In the genomic region with DNA sequence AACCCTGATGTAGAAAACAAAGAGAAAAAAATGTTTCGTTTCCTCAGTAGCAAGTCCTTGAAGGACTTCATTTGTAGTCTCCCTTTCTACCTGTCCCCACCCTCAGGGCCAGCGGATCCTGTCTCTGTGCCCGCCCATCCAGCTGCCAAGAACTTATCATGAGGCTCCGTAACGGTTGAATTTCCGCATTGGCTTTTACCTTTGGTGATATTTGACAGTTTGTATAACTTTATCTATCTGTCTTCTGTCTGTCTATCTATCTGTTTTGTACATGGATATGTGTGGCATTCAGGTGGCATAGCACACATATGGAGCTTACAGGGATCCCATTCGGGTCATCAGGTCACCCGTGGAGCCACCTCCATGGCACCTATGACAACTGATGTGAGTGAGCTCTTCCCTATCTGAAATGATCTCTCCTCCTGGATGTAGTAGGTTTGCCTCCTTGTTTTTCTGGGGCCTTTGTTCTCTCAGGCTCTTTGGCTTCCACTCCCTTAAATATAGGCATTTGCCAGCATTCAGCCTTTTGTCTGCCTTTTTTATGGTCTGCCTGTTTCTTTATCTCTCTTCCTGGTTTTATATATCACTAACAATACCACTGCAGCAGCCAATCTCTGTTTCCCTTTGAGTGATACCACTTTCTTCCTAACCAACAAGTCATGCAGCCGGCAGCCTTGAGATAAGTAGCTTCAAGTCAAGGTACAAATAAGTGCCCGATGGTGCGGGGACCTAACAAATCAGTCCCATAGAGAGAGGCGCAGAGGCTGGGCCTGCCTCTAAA, we compare ENCODE assay signal across 20 mouse cellular contexts. TPM values are rescaled to one million over a fixed set of nuclear protein-coding genes. Genes with fewer than 3 reads are reported as not detected.
A peak's percentile ranks its signal among the peaks of the same experiment; 100 is the strongest.
DNase-seq lines count a peak whose midpoint lies in the region; ATAC-seq and TF ChIP-seq lines count a peak whose summit lies in the region.
"Had no signal": no experiment of that assay in that cellular context is flagged by ENCODE, and none has a peak within 500 bp of the region (broad histone marks: within the 10 kb centered on the region; RNA-seq: fewer than 3 reads in every experiment).

No protein-coding gene starts in this region.

- H3K79me2 ChIP-seq in MEL (ENCODE audit: control insufficient read depth, insufficient read depth, low read length, poor library complexity), result peaks cover 40% of the 10 kb centered on the region

- TF ChIP-seq RAD21 in MEL (IDR thresholded peaks at IDR 0.05; ENCODE audit: low read depth, low read length), result no peak

- 57% methylated on average over 12 of the region's 12 CpGs for WGBS in liver, embryonic 11.5 days
- 36% methylated on average over 12 of the region's 12 CpGs for WGBS in small intestine, adult 2 months
- 92% methylated on average over 12 of the region's 12 CpGs for WGBS in limb, embryonic 10.5 days

- peak; percentile 69 for ATAC-seq in liver, embryonic 11.5 days (replicated peaks; ENCODE audit: low FRiP score)
- ATAC-seq: forebrain, embryonic 13.5 days; hindbrain, embryonic 16.5 days; midbrain, embryonic 13.5 days; Patski had no signal

- H3K9ac ChIP-seq in MEL (ENCODE audit: control insufficient read depth, low read depth, low read length, poor library complexity, severe bottlenecking), result peak overlapping the region; percentile 51
- no peak overlapping the region for H3K9ac ChIP-seq in liver, embryonic 11.5 days (ENCODE audit: low read depth, low read length)
- H3K9ac ChIP-seq: embryonic facial prominence, embryonic 15.5 days; forebrain, embryonic 13.5 days; kidney, embryonic 15.5 days; midbrain, embryonic 13.5 days had no signal

- peak; percentile 90 to 97 for TF ChIP-seq EP300 in MEL (IDR thresholded peaks at IDR 0.05; ENCODE audit: low read depth in 1 of 2, low read length in 2 of 2)

- TF ChIP-seq CTCF in MEL (IDR thresholded peaks at IDR 0.05 in 2 of 3, conservative IDR thresholded peaks at IDR 0.05 in 1 of 3; ENCODE audit: control insufficient read depth in 1 of 3, insufficient read depth in 1 of 3, low read depth in 2 of 3, low read length in 3 of 3, poor library complexity in 1 of 3, severe bottlenecking in 1 of 3), result no peak
- TF ChIP-seq CTCF in small intestine, adult 2 months (IDR thresholded peaks at IDR 0.05; ENCODE audit: extremely low read depth, insufficient read length, insufficient replicate concordance, low read depth, low read length), result no peak; the same call in 1 of the 2 replicates

- H3K27me3 ChIP-seq in MEL (ENCODE audit: control insufficient read depth in 1 of 2, insufficient read depth in 2 of 2, low read length in 2 of 2), result no peaks in the 10 kb centered on the region
- H3K27me3 ChIP-seq in liver, embryonic 11.5 days (replicated peaks; ENCODE audit: control insufficient read depth, insufficient read depth, low read length), result no peaks in the 10 kb centered on the region
- H3K27me3 ChIP-seq in small intestine, adult 2 months (ENCODE audit: control insufficient read depth, insufficient read depth, low read length), result no peaks in the 10 kb centered on the region
- H3K27me3 ChIP-seq in limb, embryonic 10.5 days (ENCODE audit: low read depth, poor library complexity, severe bottlenecking), result no peaks in the 10 kb centered on the region
- H3K27me3 ChIP-seq: CH12.LX; embryonic facial prominence, embryonic 15.5 days; forebrain, embryonic 13.5 days; kidney, embryonic 15.5 days; midbrain, embryonic 13.5 days; Patski had no signal

- TF ChIP-seq POLR2A in MEL (IDR thresholded peaks at IDR 0.05; ENCODE audit: control insufficient read depth in 1 of 2, insufficient read depth in 1 of 2, low read depth in 1 of 2, low read length in 2 of 2, poor library complexity in 1 of 2), result peak in 1 of 2 experiments; percentile 61; a peak in 2 of 4 replicates
- TF ChIP-seq POLR2A in small intestine, adult 2 months (IDR thresholded peaks at IDR 0.05; ENCODE audit: low read depth, low read length), result no peak

- peak overlapping the region; percentile 3 to 21; a peak in 3 of 4 replicates for H3K4me3 ChIP-seq in MEL (ENCODE audit: control insufficient read depth in 1 of 2, insufficient read depth in 1 of 2, low read depth in 2 of 2, low read length in 2 of 2)
- H3K4me3 ChIP-seq in liver, embryonic 11.5 days (ENCODE audit: low read depth, low read length), result no peak overlapping the region
- H3K4me3 ChIP-seq in small intestine, adult 2 months (ENCODE audit: low read depth, low read length), result no peak overlapping the region
- H3K4me3 ChIP-seq in limb, embryonic 10.5 days, result no peak overlapping the region
- H3K4me3 ChIP-seq: embryonic facial prominence, embryonic 15.5 days; forebrain, embryonic 13.5 days; heart, adult 2 months; kidney, embryonic 15.5 days; layer of hippocampus, adult 2 months; midbrain, embryonic 13.5 days had no signal

- no peaks in the 10 kb centered on the region for H3K9me3 ChIP-seq in MEL (replicated peaks; ENCODE audit: insufficient read depth, low read length)
- no peaks in the 10 kb centered on the region for H3K9me3 ChIP-seq in liver, embryonic 11.5 days (ENCODE audit: control insufficient read depth, low read length)
- H3K9me3 ChIP-seq in limb, embryonic 10.5 days (replicated peaks), result no peaks in the 10 kb centered on the region
- H3K9me3 ChIP-seq: embryonic facial prominence, embryonic 15.5 days; forebrain, embryonic 13.5 days; kidney, embryonic 15.5 days; midbrain, embryonic 13.5 days had no signal

- H3K27ac ChIP-seq in MEL (ENCODE audit: control insufficient read depth, low read depth, low read length), result peak overlapping the region; percentile 98
- peak overlapping the region; percentile 35; the same call in 1 of the 2 replicates for H3K27ac ChIP-seq in liver, embryonic 11.5 days (ENCODE audit: low read depth, low read length)
- peak overlapping the region; percentile 86 for H3K27ac ChIP-seq in small intestine, adult 2 months (ENCODE audit: insufficient read depth, low read depth, low read length)
- no peak overlapping the region for H3K27ac ChIP-seq in limb, embryonic 10.5 days
- H3K27ac ChIP-seq: embryonic facial prominence, embryonic 15.5 days; forebrain, embryonic 13.5 days; heart, adult 2 months; kidney, embryonic 15.5 days; layer of hippocampus, adult 2 months; midbrain, embryonic 13.5 days had no signal

- peak; percentile 94 for DNase-seq in MEL (ENCODE audit: low read depth, low spot score)
- peak; percentile 62 for DNase-seq in c-Kit-positive CD71-positive TER-119-negative erythroid progenitor cells, embryonic 14.5 days (ENCODE audit: low read depth)
- no peak for DNase-seq in liver, embryonic 11.5 days (ENCODE audit: low spot score)
- no peak for DNase-seq in embryo, embryonic 11 days
- DNase-seq in limb, embryonic 10.5 days (ENCODE audit: low spot score), result no peak
- DNase-seq in gastrocnemius, postnatal 4 days (ENCODE audit: low spot score in 2 of 2), result no peak
- DNase-seq: cerebellum, adult 11-12 months; heart, adult 2 months; heart, postnatal 10 days; lung, postnatal 14 days; thymus, adult 2 months had no signal

- peaks cover 50 to 68% of the 10 kb centered on the region in 2 experiments for H3K4me1 ChIP-seq in MEL (ENCODE audit: control insufficient read depth in 1 of 2, insufficient read depth in 2 of 2, low read length in 2 of 2)
- H3K4me1 ChIP-seq in liver, embryonic 11.5 days (replicated peaks; ENCODE audit: control insufficient read depth, insufficient read depth, low read length), result peaks cover 47% of the 10 kb centered on the region
- peaks cover 33% of the 10 kb centered on the region; the same call in 1 of the 2 replicates for H3K4me1 ChIP-seq in small intestine, adult 2 months (ENCODE audit: control insufficient read depth, insufficient read depth, insufficient read length, low read length)
- no peaks in the 10 kb centered on the region for H3K4me1 ChIP-seq in limb, embryonic 10.5 days
- H3K4me1 ChIP-seq: forebrain, embryonic 13.5 days; midbrain, embryonic 13.5 days had no signal

- peak overlapping the region; percentile 37 for H3K4me2 ChIP-seq in liver, embryonic 11.5 days
- H3K4me2 ChIP-seq: embryonic facial prominence, embryonic 15.5 days; forebrain, embryonic 13.5 days; kidney, embryonic 15.5 days; midbrain, embryonic 13.5 days had no signal

- peaks cover 7 to 66% of the 10 kb centered on the region in 2 experiments for H3K36me3 ChIP-seq in MEL (ENCODE audit: control insufficient read depth in 1 of 2, insufficient read depth in 2 of 2, low read length in 2 of 2)
- no peaks in the 10 kb centered on the region for H3K36me3 ChIP-seq in liver, embryonic 11.5 days (ENCODE audit: control insufficient read depth, insufficient read depth, low read length)
- H3K36me3 ChIP-seq in small intestine, adult 2 months (ENCODE audit: control insufficient read depth, insufficient read depth, low read length), result no peaks in the 10 kb centered on the region; the same call in 1 of the 2 replicates
- no peaks in the 10 kb centered on the region for H3K36me3 ChIP-seq in limb, embryonic 10.5 days
- H3K36me3 ChIP-seq: embryonic facial prominence, embryonic 15.5 days; kidney, embryonic 15.5 days; midbrain, embryonic 13.5 days had no signal

RNA-seq across cellular contexts. Expression of a gene that starts 23.0 kb away (rescaled TPM):
- total RNA-seq in MEL (2012; rRNA removed), result 135 and 143 TPM in 2 replicates
- polyA plus RNA-seq in MEL (2012; ENCODE audit: insufficient read depth in 1 of 2, insufficient read length in 2 of 2, low read depth in 1 of 2, low replicate concordance in 2 of 2, missing spikeins in 1 of 2), result 100 to 1,000 TPM in 1 of 2 experiments, not detected in 1; 337 TPM
- 84.2 and 90.0 TPM in 2 replicates for polyA plus RNA-seq in liver, embryonic 11.5 days (2014; fragmentation: Nextera tagmentation; extraction: Ambion mirVana)
- 127 and 323 TPM in 2 replicates for polyA plus RNA-seq in small intestine, adult 2 months (2012; rRNA removed)
- 37.3 and 45.7 TPM in 2 replicates for polyA plus RNA-seq in limb, embryonic 10.5 days (2016; fragmentation: Nextera tagmentation; extraction: Ambion mirVana)
- total RNA-seq in gastrocnemius, postnatal 4 days (2021), result 10 to 100 TPM; 37.9 to 43.1 TPM

RNA-seq across cellular contexts. Expression of a gene that starts 26.2 kb away (rescaled TPM):
- 378 and 391 TPM in 2 replicates for total RNA-seq in MEL (2012; rRNA removed)
- polyA plus RNA-seq in MEL (2012; ENCODE audit: insufficient read depth in 1 of 2, insufficient read length in 2 of 2, low read depth in 1 of 2, low replicate concordance in 2 of 2, missing spikeins in 1 of 2), result 100 to 1,000 TPM in 1 of 2 experiments, not detected in 1; 346 TPM
- polyA plus RNA-seq in liver, embryonic 11.5 days (2014; fragmentation: Nextera tagmentation; extraction: Ambion mirVana), result 311 and 329 TPM in 2 replicates
- polyA plus RNA-seq in small intestine, adult 2 months (2012; rRNA removed), result 26.8 and 34.9 TPM in 2 replicates
- 254 and 298 TPM in 2 replicates for polyA plus RNA-seq in limb, embryonic 10.5 days (2016; fragmentation: Nextera tagmentation; extraction: Ambion mirVana)
- 10 to 100 TPM; 71.0 to 82.6 TPM for total RNA-seq in gastrocnemius, postnatal 4 days (2021)

RNA-seq across cellular contexts. Expression of a gene that starts 26.3 kb away (rescaled TPM):
- total RNA-seq in MEL (2012; rRNA removed), result 623 and 706 TPM in 2 replicates
- polyA plus RNA-seq in MEL (2012; ENCODE audit: insufficient read depth in 1 of 2, insufficient read length in 2 of 2, low read depth in 1 of 2, low replicate concordance in 2 of 2, missing spikeins in 1 of 2), result 100 to 1,000 TPM; 309 to 815 TPM
- polyA plus RNA-seq in liver, embryonic 11.5 days (2014; fragmentation: Nextera tagmentation; extraction: Ambion mirVana), result 640 and 660 TPM in 2 replicates
- polyA plus RNA-seq in small intestine, adult 2 months (2012; rRNA removed), result 87.7 and 122 TPM in 2 replicates
- 501 and 622 TPM in 2 replicates for polyA plus RNA-seq in limb, embryonic 10.5 days (2016; fragmentation: Nextera tagmentation; extraction: Ambion mirVana)
- 100 to 1,000 TPM; 234 to 238 TPM for total RNA-seq in gastrocnemius, postnatal 4 days (2021)

RNA-seq across cellular contexts. Expression of a gene that starts 49.9 kb away (rescaled TPM):
- 0.12 and 0.16 TPM in 2 replicates for total RNA-seq in MEL (2012; rRNA removed)
- polyA plus RNA-seq in MEL (2012; ENCODE audit: insufficient read depth in 1 of 2, insufficient read length in 2 of 2, low read depth in 1 of 2, low replicate concordance in 2 of 2, missing spikeins in 1 of 2), result under 1 TPM in 1 of 2 experiments, not detected in 1; 0.25 TPM
- not detected in 2 replicates for polyA plus RNA-seq in liver, embryonic 11.5 days (2014; fragmentation: Nextera tagmentation; extraction: Ambion mirVana)
- not detected in 2 replicates for polyA plus RNA-seq in small intestine, adult 2 months (2012; rRNA removed)
- not detected in 2 replicates for polyA plus RNA-seq in limb, embryonic 10.5 days (2016; fragmentation: Nextera tagmentation; extraction: Ambion mirVana)
- under 1 TPM; 0.86 to 0.98 TPM for total RNA-seq in gastrocnemius, postnatal 4 days (2021)
- polyA plus RNA-seq: forebrain, embryonic 13.5 days; heart, adult 2 months; hindbrain, embryonic 16.5 days had no signal

RNA-seq across cellular contexts. Expression of a gene that starts 52.7 kb away (rescaled TPM):
- 74.1 and 91.9 TPM in 2 replicates for total RNA-seq in MEL (2012; rRNA removed)
- 100 to 1,000 TPM in 1 of 2 experiments, not detected in 1; 184 TPM for polyA plus RNA-seq in MEL (2012; ENCODE audit: insufficient read depth in 1 of 2, insufficient read length in 2 of 2, low read depth in 1 of 2, low replicate concordance in 2 of 2, missing spikeins in 1 of 2)
- polyA plus RNA-seq in liver, embryonic 11.5 days (2014; fragmentation: Nextera tagmentation; extraction: Ambion mirVana), result 49.5 and 50.3 TPM in 2 replicates
- polyA plus RNA-seq in small intestine, adult 2 months (2012; rRNA removed), result 23.0 and 41.0 TPM in 2 replicates
- polyA plus RNA-seq in limb, embryonic 10.5 days (2016; fragmentation: Nextera tagmentation; extraction: Ambion mirVana), result 6.2 and 7.6 TPM in 2 replicates
- 1 to 10 TPM; 4.6 to 6.4 TPM for total RNA-seq in gastrocnemius, postnatal 4 days (2021)

Comparison
In these comparisons a context has a peak if more than half of its experiments do, and no peak if none do; other contexts are left out.
1. DNase-seq: peak in MEL (single experiment) and c-Kit-positive CD71-positive TER-119-negative erythroid progenitor cells, embryonic 14.5 days (single experiment); none in liver, embryonic 11.5 days (single experiment), embryo, embryonic 11 days (single experiment), limb, embryonic 10.5 days (single experiment) and gastrocnemius, postnatal 4 days (0 of 2).
2. H3K4me3 ChIP-seq: peak in MEL (2 of 2); none in liver, embryonic 11.5 days (single experiment), small intestine, adult 2 months (single experiment) and limb, embryonic 10.5 days (single experiment).